Mouse (Mus musculus) hindbrain, embryonic 11.5 days (tissue): ENCODE results near the gene Scgb2a2. TPM values are rescaled to one million over a fixed set of nuclear protein-coding genes. Genes with fewer than 3 reads are reported as not detected.

Experiments used
- polyA plus RNA-seq: library from polyadenylated mRNA; unstranded; fragments of >200 nt; fragmentation: Nextera tagmentation; extraction: Ambion mirVana; gene quantifications from 2 replicates; pipeline ENCODE4 v1.2.1, GENCODE M21; 2014

Gene Scgb2a2
- polyA plus RNA-seq, 1 experiment from 2014 or later = not detected

Other genes with a start within 250 kb of the Scgb2a2 start
- 79.7 and 82.6 TPM in 2 replicates for gene Incenp, start 52.0 kb downstream of the Scgb2a2 start, polyA plus RNA-seq
- 1,301 and 1,416 TPM in 2 replicates for gene Fth1, start 133.0 kb downstream of the Scgb2a2 start, polyA plus RNA-seq
- gene Best1, start 154.1 kb downstream of the Scgb2a2 start, polyA plus RNA-seq = 0.91 and 1.1 TPM in 2 replicates
- 35.7 and 35.9 TPM in 2 replicates for gene Rab3il1, start 154.1 kb downstream of the Scgb2a2 start, polyA plus RNA-seq
- gene Fads3, start 194.0 kb downstream of the Scgb2a2 start, polyA plus RNA-seq = 5.7 and 5.8 TPM in 2 replicates